Mouse (Mus musculus) lung, postnatal 4 days (tissue): ENCODE measurements at regions not wholly inside any gene's neighbourhood (a gene's known extent, or its start where the extent isn't known, plus 50 kb on each side); places are given as distances from the start of the nearest gene placed in this dataset.

Experiments
- DNase-seq, 2 experiments: peaks; one replicate each; pipeline ENCODE4 v3.0.0; 2021

GRCm38 (mm10) chr4:135036764-135037163 is 83.7 kb upstream of the Runx3 start:
- no peak for DNase-seq

DNA sequence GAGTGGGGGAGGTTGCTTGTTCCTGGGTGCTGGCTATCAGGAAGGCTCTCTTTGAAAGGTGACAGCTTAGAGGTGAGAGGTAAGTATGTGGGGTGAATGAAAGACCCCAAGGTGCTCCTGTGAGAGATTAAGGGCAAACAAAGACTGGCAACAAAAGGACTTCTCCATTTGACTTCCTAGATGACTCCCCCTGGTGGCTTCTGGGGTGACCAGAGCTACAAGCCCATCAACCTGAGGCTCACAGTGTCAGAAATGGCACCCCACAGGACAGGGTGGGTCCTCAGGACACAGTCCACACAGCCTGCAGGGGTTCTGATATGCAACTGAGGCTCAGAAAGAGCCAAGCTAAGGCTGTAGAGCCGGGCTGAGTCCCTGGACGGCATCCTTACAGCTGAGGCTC is 81.2 kb upstream of the Runx3 start:
- DNase-seq, result no peak

- DNase-seq, result no peak
These were observed 78.5 kb upstream of the Runx3 start for GRCm38 (mm10) chr4:135041921-135042320.

DNA sequence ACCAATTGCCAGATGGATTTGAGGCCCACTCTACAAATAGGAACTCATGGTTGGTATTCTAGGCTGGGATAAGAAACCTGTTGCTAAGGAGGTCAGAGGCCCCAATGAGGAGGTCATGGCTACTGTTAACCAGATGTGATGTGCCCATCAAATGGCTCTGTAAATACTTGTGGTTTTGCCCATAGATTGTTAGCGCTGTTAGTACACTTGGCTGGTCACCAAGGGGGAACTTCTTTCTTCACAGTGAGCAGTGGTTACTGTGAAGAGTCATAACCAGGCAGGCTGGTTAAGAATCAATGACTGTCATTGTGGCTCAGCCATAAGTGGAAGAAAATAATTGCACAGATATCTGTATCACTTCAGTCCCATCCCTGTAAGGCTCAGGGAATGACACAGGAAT is 78.0 kb upstream of the Runx3 start:
- DNase-seq, result no peak

DNA sequence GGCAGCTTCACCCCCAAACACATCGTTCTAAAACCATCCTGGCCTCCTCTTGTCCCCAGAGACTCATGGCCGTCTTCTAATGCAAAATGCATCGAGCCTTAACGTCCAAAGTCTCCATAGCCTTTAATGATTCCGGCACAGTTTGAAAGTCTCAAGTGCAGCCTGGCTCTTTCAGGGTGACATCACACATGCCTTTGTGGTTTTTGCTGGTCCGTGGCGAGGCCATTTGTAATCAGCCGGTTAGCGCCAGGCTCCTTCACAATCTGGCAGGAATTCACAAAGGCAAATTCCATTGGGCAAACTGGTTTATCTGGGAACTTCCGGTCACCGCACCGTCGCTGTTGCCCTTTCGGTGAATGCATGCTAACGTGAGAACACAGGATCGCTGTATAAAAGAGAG is 75.4 kb upstream of the Runx3 start:
- DNase-seq, result no peak

DNA sequence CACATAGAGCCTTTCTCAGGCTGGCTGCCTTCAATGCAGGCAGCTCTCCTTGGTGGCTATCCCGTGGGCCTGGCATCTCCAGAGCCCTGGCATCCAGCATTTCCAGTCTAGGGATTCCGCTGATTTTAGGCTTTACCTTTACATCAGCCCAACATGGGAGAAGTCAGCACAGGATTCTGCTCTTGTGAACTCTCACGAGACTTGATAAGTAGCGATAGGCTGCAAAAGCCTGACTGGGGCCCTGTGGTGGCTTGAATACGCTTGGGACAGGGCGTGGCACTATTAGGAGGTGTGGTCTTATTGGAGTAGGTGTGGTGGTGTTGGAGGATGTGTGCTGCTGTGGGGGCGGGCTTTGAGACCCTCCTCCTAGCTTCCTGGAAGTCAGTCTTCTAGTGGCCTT is 73.8 kb upstream of the Runx3 start:
- DNase-seq, result no peak

- peak; percentile 31 to 63 for DNase-seq
These were observed 73.2 kb upstream of the Runx3 start for GRCm38 (mm10) chr4:135047251-135047650.

GRCm38 (mm10) chr4:135047771-135048170 is 72.7 kb upstream of the Runx3 start:
- DNase-seq, result peak; percentile 71 to 85

GRCm38 (mm10) chr4:135049924-135050323 is 70.5 kb upstream of the Runx3 start:
- no peak for DNase-seq

DNA sequence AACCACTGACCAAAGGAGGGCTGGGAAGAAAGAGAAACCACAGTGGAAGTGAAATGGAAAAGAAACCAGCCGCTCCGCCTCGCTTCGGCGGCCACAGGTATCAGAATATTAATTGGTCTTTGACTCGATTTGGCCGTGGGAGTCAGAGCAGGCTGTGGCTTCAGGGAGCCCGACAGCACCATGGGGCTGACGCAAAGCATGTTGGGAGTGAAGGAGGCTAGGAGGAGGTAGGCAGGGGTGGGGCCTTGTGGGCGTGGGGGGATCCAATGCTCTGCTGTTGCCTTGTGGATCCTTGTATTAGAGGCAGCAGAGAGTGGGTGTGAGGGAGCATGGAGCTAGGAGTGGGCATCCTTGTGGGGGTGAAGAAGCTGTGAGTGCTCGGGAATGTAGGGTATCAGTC is 69.0 kb upstream of the Runx3 start:
- DNase-seq, result no peak

DNA sequence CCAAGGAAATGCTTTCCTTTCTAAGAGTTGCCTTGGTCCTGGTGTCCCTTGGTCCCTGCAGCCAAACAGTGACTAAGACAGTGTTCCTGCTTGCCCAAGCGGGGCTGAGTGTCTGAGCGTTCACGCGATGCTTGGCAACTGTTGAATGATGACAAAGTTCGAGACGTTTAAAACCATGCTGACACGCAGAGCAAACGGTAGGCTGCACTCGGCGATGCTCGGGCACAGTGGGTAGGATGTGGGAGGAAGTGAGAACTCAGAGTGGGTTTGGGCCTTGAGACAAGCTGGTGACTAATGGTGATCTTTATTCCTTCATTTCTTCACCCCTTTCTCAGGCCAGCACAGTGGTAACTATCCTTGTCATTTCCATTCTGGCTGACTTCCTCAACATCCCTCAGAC is 66.9 kb upstream of the Runx3 start:
- DNase-seq, result no peak

DNA sequence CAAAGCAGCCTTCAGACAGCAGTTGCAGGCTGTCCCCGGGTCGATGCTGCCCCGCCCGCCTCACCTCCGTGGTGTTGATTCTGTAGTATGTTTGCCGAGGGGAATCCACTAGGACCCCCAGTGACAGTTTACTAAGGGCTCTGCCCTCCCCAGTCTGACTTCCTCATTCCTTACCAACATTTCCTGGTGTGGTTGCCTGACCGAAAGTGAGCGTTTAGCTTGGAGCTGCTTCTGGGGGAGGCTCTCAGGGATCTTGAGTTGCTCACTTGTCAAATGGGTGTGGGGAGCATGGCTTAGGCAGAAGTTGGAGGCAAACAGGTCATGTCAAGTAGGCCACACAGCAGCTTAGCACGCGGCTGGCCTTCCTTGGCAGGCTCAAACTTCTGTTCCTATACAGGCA is 66.1 kb upstream of the Runx3 start:
- DNase-seq, result no peak

GRCm38 (mm10) chr4:135056371-135056770 is 64.1 kb upstream of the Runx3 start:
- no peak for DNase-seq

GRCm38 (mm10) chr4:135057286-135057685 is 63.2 kb upstream of the Runx3 start:
- no peak for DNase-seq

GRCm38 (mm10) chr4:135058895-135059294 is 61.6 kb upstream of the Runx3 start:
- DNase-seq, result no peak

DNA sequence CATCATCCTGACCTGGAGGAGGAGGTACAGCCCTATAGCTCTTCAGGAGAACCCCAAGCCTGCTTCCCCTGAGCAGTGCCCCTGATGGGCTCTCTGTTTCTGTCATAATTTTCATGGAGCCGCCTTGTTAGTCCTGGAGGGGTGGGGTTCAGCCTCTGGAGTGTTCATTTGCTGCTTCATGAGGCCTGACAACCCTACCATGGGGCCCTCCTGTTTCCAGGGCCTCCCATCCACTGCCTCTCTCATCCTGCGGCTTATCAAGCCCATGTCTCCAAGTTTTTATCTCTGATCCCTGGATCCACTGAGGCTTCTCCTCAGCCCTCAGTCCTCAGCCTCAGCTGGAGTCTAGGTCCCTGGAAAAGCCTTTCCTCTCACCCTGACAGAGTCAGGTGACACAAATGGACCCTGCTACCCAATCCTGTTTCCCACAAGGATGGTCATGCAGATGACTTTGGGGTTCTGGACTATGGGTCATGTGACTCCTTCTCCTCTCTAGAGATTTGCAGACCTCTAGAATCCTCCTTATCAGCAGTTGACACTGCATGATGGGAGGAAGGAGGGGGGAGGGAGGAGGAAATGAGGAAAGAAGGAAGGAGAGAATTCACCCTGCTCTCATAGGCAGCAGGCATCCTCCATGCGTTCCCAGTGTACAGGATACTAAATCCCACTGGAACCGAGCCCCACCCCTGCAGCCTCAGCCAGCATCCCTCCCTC is 59.3 kb upstream of the Runx3 start:
- DNase-seq, result no peak

DNA sequence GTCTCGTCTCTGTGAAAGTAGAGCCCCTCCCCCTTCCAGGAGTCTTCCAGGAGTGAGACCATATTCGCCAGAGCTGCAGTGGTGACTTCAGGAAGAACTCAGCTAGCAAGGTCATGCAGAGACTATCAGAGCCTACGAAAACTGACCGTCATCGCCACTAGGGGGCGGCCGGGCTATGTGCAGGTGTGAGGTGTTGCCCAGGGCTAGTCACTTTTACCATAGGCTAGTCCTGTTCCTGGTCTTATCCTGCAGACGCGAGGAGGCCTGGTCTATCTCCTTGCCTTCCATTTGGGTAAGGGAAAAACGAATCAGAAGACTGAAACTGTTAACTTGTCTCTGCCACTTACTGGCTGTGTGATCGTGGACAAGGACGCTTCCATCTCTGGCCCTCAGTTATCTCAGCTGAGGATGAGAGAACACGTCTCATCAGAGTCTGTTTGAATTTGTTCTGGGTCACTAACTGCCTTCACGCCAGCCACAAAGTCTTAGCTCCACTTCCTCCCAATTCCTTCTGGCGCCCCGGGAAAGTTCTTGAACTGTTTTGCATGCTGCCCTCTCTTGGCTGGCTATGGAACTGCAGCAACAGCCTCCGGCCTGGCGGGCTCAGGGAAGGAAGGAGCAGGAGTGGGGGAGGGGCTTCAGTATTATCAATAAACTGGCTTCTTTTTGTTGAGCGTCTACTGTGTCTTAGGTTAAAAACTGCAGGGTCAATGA is 53.5 kb upstream of the Runx3 start:
- DNase-seq, result peak; percentile 83 to 90

- DNase-seq, result no peak
These were observed 52.6 kb upstream of the Runx3 start for GRCm38 (mm10) chr4:135067805-135068204.

- DNase-seq, result peak; percentile 70 to 72
These were observed 50.6 kb upstream of the Runx3 start for GRCm38 (mm10) chr4:135069818-135070217.
